Mouse (Mus musculus) cerebral cortex, adult 2 months (tissue): Measurements from ENCODE around the gene Lmbr1l.

Experiments
- WGBS: fragments of 180-500 bp; shearing (Covaris S2); methylation state at CpG from one replicate; pipeline ENCODE4 v1.1.7; 2018; 5-methylcytosine and 5-hydroxymethylcytosine counted together

Gene Lmbr1l

GRCm38 (mm10) chr15:98869342-98870178 is 48.5 kb downstream of the Lmbr1l start:
- WGBS, result 4% methylated on average over 8 of the region's 8 CpGs

GRCm38 (mm10) chr15:98868346-98869063 is 49.5 kb downstream of the Lmbr1l start:
- 16% methylated on average over 11 of the region's 11 CpGs for WGBS

GRCm38 (mm10) chr15:98867321-98867720 is 50.7 kb downstream of the Lmbr1l start:
- 19% methylated on average over 6 of the region's 6 CpGs for WGBS

- 79% methylated on average over 5 of the region's 5 CpGs for WGBS
These were observed 51.5 kb downstream of the Lmbr1l start for GRCm38 (mm10) chr15:98866501-98866900.

GRCm38 (mm10) chr15:98865771-98866170 is 52.3 kb downstream of the Lmbr1l start:
- 95% methylated on average over 8 of the region's 8 CpGs for WGBS

- WGBS, result 92% methylated on average over 6 of the region's 6 CpGs
These were observed 53.1 kb downstream of the Lmbr1l start for GRCm38 (mm10) chr15:98864951-98865350.

- WGBS, result 93% methylated on average over 12 of the region's 12 CpGs
These were observed 54.5 kb downstream of the Lmbr1l start for GRCm38 (mm10) chr15:98863451-98863958.

GRCm38 (mm10) chr15:98861701-98862410 is 56.2 kb downstream of the Lmbr1l start:
- WGBS, result 81% methylated on average over 21 of the region's 21 CpGs

- WGBS, result 93% methylated on average over 18 of the region's 18 CpGs
These were observed 57.1 kb downstream of the Lmbr1l start for GRCm38 (mm10) chr15:98860921-98861320.

GRCm38 (mm10) chr15:98859319-98860043 is 58.5 kb downstream of the Lmbr1l start:
- 75% methylated on average over 9 of the region's 9 CpGs for WGBS

GRCm38 (mm10) chr15:98854214-98854613 is 63.8 kb downstream of the Lmbr1l start:
- 90% methylated on average over 16 of the region's 16 CpGs for WGBS
